Mouse (Mus musculus) thymus, adult 18-20 months (tissue): ENCODE data around the gene B020011L13Rik.
"Not testable (repeated sequence)": the region's sequence is repeated elsewhere in the genome, so short reads cannot be mapped to it uniquely, and the experiment has no call there.

ENCODE experiments used
- DNase-seq, 2 experiments: peaks; one replicate each; pipeline ENCODE4 v3.0.0; 2022; ENCODE audit warnings: mixed read lengths in 2 of 2

Gene B020011L13Rik

GRCm38 (mm10) chr1:117780833-117781232 lies at the start of gene B020011L13Rik:
B020011L13Rik (plus strand) TSS chr1:117781133.
- DNase-seq: not testable (repeated sequence)

- DNase-seq: not testable (repeated sequence)
Measured at GRCm38 (mm10) chr1:117816271-117816670, 35.3 kb downstream of the B020011L13Rik start.

DNA sequence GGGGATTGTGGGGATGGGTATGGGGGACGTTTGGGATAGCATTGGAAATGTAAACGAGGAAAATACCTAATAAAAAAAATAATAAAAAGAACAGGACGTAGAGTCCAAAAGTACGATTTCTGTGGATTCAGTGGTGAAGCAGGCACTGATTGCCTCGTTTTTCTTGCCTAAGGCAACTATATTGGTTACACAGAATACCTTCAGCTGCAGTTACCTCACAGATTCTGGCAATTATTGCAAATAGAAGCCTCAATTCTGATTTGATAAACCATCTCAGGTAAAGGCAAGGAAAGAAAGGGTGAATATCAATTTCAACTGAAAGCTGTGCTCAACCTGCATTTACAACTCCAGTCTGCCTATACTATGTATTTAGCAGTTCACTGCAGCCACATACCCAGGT lies 48.8 kb downstream of the B020011L13Rik start, which contains the start of gene Gm28360:
Gene Gm28360 (plus strand): TSS at position 301 of the 400 bp plus-strand sequence.
- DNase-seq: not testable (repeated sequence)

DNA sequence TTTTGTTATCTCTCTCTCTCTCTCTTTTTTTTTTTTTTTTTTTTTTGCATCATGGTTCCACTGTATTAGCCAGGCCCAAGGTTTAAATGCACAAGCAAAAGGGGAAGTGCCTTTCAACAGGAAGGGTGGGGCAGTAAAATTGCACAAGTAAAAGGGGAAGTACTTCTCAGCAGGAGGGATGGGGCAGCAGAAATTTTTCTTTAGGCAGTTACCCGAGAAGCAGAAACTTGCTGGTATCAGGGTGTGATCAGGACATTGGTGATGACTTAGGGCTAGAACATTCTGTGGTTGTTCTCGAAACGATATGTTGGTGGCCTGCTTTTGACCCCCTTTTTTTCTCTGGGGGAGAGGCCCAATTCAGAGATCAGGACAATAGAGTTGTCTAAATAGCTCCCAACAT lies 70.8 kb downstream of the B020011L13Rik start:
- DNase-seq: not testable (repeated sequence)
